Mouse (Mus musculus) G1E (cell line): ENCODE data around the gene Vmn2r19.

Experiments used
- CTCF ChIP-seq: IDR thresholded peaks from 2 replicates; pipeline ENCODE4 v1.5.1; 2012; ENCODE audit warnings: low read depth, low read length, inconsistent platforms, mixed read lengths
- GATA1 ChIP-seq: IDR thresholded peaks from 2 replicates; pipeline ENCODE4 v1.6.1; 2012; ENCODE audit warnings: borderline replicate concordance, low read length, inconsistent platforms, mixed read lengths
- POLR2AphosphoS5 ChIP-seq: IDR thresholded peaks from 2 replicates; pipeline ENCODE4 v1.6.1; 2012; ENCODE audit warnings: low read depth, low read length, inconsistent platforms; ENCODE audit not compliant: insufficient replicate concordance
- TAL1 ChIP-seq: conservative IDR thresholded peaks from 2 replicates; pipeline ENCODE4 v1.6.1; 2012; ENCODE audit warnings: low read depth, low read length, inconsistent platforms, mixed read lengths

DNA sequence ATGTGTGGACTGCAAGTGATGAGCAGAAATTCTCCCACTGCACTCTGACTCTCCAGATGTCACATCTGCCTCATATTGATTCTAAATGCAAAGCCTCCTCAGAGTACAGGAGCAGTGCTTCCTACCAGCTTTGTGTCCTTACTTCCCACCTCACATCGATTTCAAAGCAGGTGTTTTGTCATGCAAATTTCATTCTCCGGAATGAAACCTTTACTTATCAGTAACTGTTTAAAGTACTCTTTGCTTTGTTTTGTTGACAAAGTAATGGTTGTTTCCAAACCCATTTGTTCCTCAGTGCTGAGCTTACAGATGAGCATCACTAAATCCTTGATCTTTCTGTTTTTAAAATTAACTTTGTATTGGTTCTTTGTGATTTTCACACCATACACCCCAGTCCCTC, 24.4 kb downstream of the Vmn2r19 start:
- TF ChIP-seq POLR2AphosphoS5 (no peak), CTCF (no peak), GATA1 (no peak), TAL1 (no peak)
